In genomic region chr11:47107661-47108060, GRCm38 (mm10) we compare ENCODE assay signal across 35 mouse cellular contexts.
"Had no signal": no experiment of that assay in that cellular context is flagged by ENCODE, and none has a peak within 500 bp of the region (broad histone marks: within the 10 kb centered on the region; RNA-seq: fewer than 3 reads in every experiment).

No protein-coding gene starts in this region.

- DNase-seq: heart, adult 2 months; heart, postnatal 10 days; heart, postnatal 14 days; heart, postnatal 36 days; heart, postnatal 4 days; kidney, adult 11 months; kidney, adult 18-20 months; kidney, adult 8-10 months; kidney, adult 9 months; kidney, postnatal 10 days; kidney, postnatal 14 days; kidney, postnatal 25 days; kidney, postnatal 36 days; kidney, postnatal 4 days; layer of hippocampus, adult 9-11 months; layer of hippocampus, postnatal 36 days had no signal

- ATAC-seq: hindbrain, embryonic 16.5 days; hindbrain, postnatal 0 days; inflammation-experienced regulatory T-cells, adult 6 months; intestine, embryonic 15.5 days; intestine, embryonic 16.5 days; intestine, postnatal 0 days had no signal

- H3K4me1 ChIP-seq: heart, embryonic 10.5 days; hindbrain, embryonic 12.5 days; hindbrain, embryonic 13.5 days; hindbrain, embryonic 15.5 days; intestine, embryonic 15.5 days had no signal

- H3K4me3 ChIP-seq: heart, adult 2 months; heart, embryonic 10.5 days; heart, embryonic 12.5 days; heart, embryonic 13.5 days; heart, embryonic 15.5 days; hindbrain, embryonic 10.5 days; hindbrain, embryonic 12.5 days; hindbrain, embryonic 13.5 days; hindbrain, embryonic 15.5 days; intestine, embryonic 15.5 days; kidney, embryonic 15.5 days; layer of hippocampus, adult 2 months had no signal

- H3K27ac ChIP-seq: heart, adult 2 months; heart, embryonic 10.5 days; heart, embryonic 13.5 days; heart, embryonic 15.5 days; hindbrain, embryonic 10.5 days; hindbrain, embryonic 12.5 days; hindbrain, embryonic 13.5 days; hindbrain, embryonic 14.5 days; hindbrain, embryonic 15.5 days; hindbrain, postnatal 0 days; intestine, embryonic 15.5 days; kidney, embryonic 15.5 days; kidney, postnatal 0 days; layer of hippocampus, adult 2 months had no signal

- H3K9ac ChIP-seq: heart, embryonic 12.5 days; heart, embryonic 13.5 days; heart, embryonic 15.5 days; hindbrain, embryonic 12.5 days; hindbrain, embryonic 13.5 days; hindbrain, embryonic 14.5 days; hindbrain, embryonic 15.5 days; intestine, embryonic 15.5 days; kidney, embryonic 15.5 days had no signal

- H3K9me3 ChIP-seq: heart, embryonic 10.5 days; heart, embryonic 12.5 days; heart, embryonic 13.5 days; heart, embryonic 15.5 days; hindbrain, embryonic 10.5 days; hindbrain, embryonic 12.5 days; hindbrain, embryonic 13.5 days; hindbrain, embryonic 15.5 days; intestine, embryonic 15.5 days; kidney, embryonic 15.5 days had no signal

- H3K4me2 ChIP-seq: heart, embryonic 11.5 days; heart, embryonic 12.5 days; heart, embryonic 13.5 days; heart, embryonic 15.5 days; hindbrain, embryonic 12.5 days; hindbrain, embryonic 13.5 days; hindbrain, embryonic 14.5 days; hindbrain, embryonic 15.5 days; intestine, embryonic 15.5 days; kidney, embryonic 15.5 days had no signal

- H3K36me3 ChIP-seq: heart, embryonic 10.5 days; heart, embryonic 12.5 days; heart, embryonic 13.5 days; heart, embryonic 15.5 days; hindbrain, embryonic 10.5 days; hindbrain, embryonic 12.5 days; hindbrain, embryonic 13.5 days; hindbrain, embryonic 15.5 days; intestine, embryonic 15.5 days; kidney, embryonic 15.5 days had no signal

- H3K27me3 ChIP-seq: heart, embryonic 12.5 days; heart, embryonic 13.5 days; heart, embryonic 15.5 days; hindbrain, embryonic 12.5 days; hindbrain, embryonic 13.5 days; hindbrain, embryonic 15.5 days; intestine, embryonic 15.5 days; kidney, embryonic 15.5 days had no signal
